Mouse (Mus musculus) embryonic facial prominence, embryonic 13.5 days (tissue): ENCODE results near the gene Ogfod2. TPM values are rescaled to one million over a fixed set of nuclear protein-coding genes. Genes with fewer than 3 reads are reported as not detected.

Experiments
- ATAC-seq: fragments of 200-750 bp; cut with Nextera tagmentation; 2 replicates; pipeline ENCODE4 v1.8.0; 2017; ENCODE audit warnings: low read depth; ENCODE audit not compliant: insufficient number of reproducible peaks, insufficient read depth, low FRiP score, low TSS enrichment
- H3K27ac ChIP-seq: fragments of 300-500 bp; sonication (generic); 2 replicates; pipeline ENCODE4 v1.5.1; 2015; ENCODE audit warnings: moderate library complexity, mild to moderate bottlenecking, inconsistent platforms
- H3K27me3 ChIP-seq: fragments of 300-500 bp; sonication (generic); 2 replicates; pipeline ENCODE4 v1.6.1; 2015; ENCODE audit warnings: mild to moderate bottlenecking, inconsistent platforms
- H3K36me3 ChIP-seq: fragments of 300-500 bp; sonication (generic); 2 replicates; pipeline ENCODE4 v1.6.1; 2015; ENCODE audit warnings: mild to moderate bottlenecking, inconsistent platforms
- H3K4me1 ChIP-seq: fragments of 300-500 bp; sonication (generic); 2 replicates; pipeline ENCODE4 v1.6.1; 2015; ENCODE audit warnings: inconsistent platforms
- H3K4me2 ChIP-seq: fragments of 300-500 bp; sonication (generic); 2 replicates; pipeline ENCODE4 v1.6.1; 2015; ENCODE audit warnings: moderate library complexity, mild to moderate bottlenecking, inconsistent platforms
- H3K4me3 ChIP-seq: fragments of 300-500 bp; sonication (generic); 2 replicates; pipeline ENCODE4 v1.5.1; 2015; ENCODE audit warnings: mild to moderate bottlenecking, inconsistent platforms
- H3K9ac ChIP-seq: fragments of 300-500 bp; sonication (generic); 2 replicates; pipeline ENCODE4 v1.6.1; 2015; ENCODE audit warnings: mild to moderate bottlenecking, inconsistent platforms
- H3K9me3 ChIP-seq: fragments of 300-500 bp; sonication (generic); 2 replicates; pipeline ENCODE4 v1.6.1; 2016; ENCODE audit warnings: inconsistent platforms
- WGBS: fragments of 180-500 bp; shearing (Covaris S2); methylation state at CpG from one replicate; pipeline ENCODE4 v1.1.7; 2015; ENCODE audit warnings: mixed read lengths; 5-methylcytosine and 5-hydroxymethylcytosine counted together
- polyA plus RNA-seq: library from polyadenylated mRNA; unstranded; fragments of >200 nt; fragmentation: Nextera tagmentation; extraction: Ambion mirVana; gene quantifications from 2 replicates; pipeline ENCODE4 v1.2.1, GENCODE M21; 2015

Gene Ogfod2
- polyA plus RNA-seq, 1 experiment from 2014 or later, result 20.7 TPM

DNA sequence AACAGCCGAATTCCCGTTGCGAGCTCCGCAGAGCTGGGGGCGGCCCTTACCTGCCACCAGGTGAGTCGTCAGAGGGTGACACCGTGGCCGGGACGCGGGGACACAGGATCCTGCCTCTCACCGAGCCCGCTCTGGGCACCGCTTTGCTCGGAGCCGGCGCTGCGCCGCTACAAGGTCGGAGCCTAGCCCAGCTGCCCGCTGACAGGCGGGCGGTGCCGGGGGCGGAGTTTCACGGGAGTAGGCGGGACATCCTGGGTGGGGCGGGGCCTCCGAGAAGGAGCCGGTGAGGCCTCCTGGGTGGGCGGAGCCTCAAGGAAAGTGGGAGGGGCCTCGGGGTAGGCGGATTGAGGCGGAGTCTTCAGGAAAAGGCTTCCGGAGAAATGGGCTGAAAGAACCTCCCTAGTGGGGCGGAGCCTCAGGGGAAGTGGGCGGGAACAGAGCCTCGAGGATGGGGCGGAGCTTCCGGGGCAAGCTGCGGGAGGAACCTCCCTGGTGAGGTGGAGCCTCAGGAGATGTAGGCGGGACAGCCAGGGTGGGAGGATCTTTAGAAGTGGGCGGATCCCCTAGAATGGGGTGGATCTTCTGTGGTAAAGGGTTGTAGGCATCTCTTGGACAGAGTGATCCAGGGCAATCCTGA, 16.4 kb upstream of the Ogfod2 start, which contains the start of gene Abcb9:
Abcb9 (minus strand) TSS at position 203 of the 637 bp plus-strand sequence.
- 1% methylated on average over 42 of the region's 42 CpGs for WGBS

DNA sequence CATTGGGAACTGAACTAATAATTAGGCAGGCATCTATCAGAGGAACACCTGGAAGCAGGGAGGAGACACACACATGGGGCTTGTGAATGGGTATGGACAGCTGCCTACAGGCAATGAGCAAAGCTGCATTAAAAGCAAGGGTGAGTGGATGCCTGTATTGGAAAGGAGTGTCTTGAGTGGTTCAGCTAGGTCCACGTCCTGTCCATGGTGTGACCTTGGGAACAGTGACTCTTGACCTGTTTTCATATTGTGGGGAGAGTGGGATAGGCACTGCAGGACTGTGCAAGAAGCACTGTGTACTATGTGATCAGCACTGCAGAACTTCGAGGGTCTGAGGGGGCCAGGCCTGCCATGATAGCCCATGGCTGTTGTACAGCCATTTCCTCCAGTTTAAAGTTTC, 13.2 kb upstream of the Ogfod2 start:
- Histone ChIP-seq H3K36me3 (no peaks in the 10 kb centered on the region), H3K9ac (no peak overlapping the region), H3K4me2 (no peak overlapping the region), H3K4me3 (no peak overlapping the region), H3K27ac (no peak overlapping the region), H3K27me3 (peaks cover 20% of the 10 kb centered on the region), H3K4me1 (peaks cover 11% of the 10 kb centered on the region), H3K9me3 (no peaks in the 10 kb centered on the region)
- no peak for ATAC-seq
- 86% methylated on average over 2 of the region's 2 CpGs for WGBS

More for the DNA sequence above, 16.4 kb upstream of the Ogfod2 start, which contains the start of gene Abcb9:
- H3K36me3 ChIP-seq, result no peaks in the 10 kb centered on the region
- ATAC-seq, result peak; percentile 39; the same call in 1 of the 2 replicates
- H3K4me3 ChIP-seq, result peak within 1 kb of the TSS; percentile 54
- H3K9me3 ChIP-seq, result no peaks in the 10 kb centered on the region
- peak within 1 kb of the TSS; percentile 70 for H3K9ac ChIP-seq
- H3K27me3 ChIP-seq, result peaks cover 20% of the 10 kb centered on the region
- peak within 1 kb of the TSS; percentile 88 for H3K4me2 ChIP-seq
- H3K4me1 ChIP-seq, result peaks cover 16% of the 10 kb centered on the region
- no peak within 1 kb of the TSS for H3K27ac ChIP-seq

DNA sequence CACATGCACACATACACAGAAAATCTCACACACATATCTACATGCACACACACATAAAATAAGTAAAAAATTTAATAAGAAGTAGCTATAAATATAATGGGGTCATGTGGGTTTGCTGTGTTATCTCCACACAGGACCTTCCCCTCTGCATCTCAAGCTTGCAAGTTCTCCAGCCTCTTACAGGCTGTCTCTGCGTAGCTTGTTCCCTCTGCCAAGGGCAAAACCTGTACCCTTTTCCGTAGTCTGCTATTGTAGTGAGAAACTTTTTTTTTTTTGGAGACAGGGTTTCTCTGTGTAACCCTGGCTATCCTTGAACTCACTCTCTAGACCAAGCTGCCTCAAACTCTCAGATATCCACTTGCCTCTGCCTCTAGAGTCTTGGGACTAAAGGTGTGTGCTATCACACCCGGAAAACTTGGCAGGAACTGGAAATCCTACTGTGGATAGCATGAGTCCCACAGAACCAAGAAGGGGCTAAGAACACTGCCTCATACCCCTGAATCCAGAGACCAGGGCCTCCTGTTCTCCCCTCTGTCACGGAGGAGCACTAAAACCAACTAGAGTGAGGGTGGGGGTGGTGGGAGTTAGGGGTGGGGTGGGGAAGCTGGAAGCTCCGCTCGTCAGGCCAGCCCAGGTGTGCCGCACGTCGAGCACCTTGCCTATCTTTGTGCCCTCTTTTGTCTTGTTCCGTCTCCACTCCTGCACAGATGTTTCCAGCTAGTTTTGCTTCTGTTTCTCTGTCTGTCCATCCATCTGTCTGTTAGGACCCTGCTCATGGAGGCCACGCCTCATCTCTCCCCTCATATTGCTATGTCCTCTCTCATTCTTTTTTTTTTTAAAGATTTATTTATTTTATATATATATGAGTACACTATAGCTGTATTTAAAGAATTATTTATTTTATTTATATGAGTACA, 11.7 kb upstream of the Ogfod2 start:
- peaks cover 5% of the 10 kb centered on the region for H3K4me1 ChIP-seq
- no peak overlapping the region for H3K9ac ChIP-seq
- peaks cover 7% of the 10 kb centered on the region for H3K27me3 ChIP-seq
- H3K9me3 ChIP-seq, result no peaks in the 10 kb centered on the region
- no peaks in the 10 kb centered on the region for H3K36me3 ChIP-seq
- WGBS, result 89% methylated on average over 11 of the region's 11 CpGs
- no peak overlapping the region for H3K4me3 ChIP-seq
- ATAC-seq, result no peak
- no peak overlapping the region for H3K27ac ChIP-seq
- no peak overlapping the region for H3K4me2 ChIP-seq

DNA sequence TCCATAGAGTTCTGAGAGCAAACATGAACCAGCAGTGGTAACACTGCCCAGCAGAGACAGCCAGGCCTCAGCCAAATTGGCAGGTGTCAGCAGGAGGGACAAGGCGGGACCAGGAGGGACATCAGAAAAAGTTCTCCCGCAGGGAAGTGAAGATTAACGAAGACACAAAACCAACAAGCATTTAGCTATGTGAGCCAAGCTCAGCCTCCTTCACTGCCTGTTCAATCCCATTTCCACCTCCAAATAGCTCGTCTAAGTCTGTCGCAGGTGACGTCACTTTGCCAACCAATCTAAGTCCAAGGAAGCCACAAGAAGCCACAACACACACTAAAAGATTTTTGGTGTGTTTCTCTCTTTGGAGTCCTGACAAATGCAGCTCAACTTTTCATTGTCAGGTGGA, 9.8 kb upstream of the Ogfod2 start:
- Histone ChIP-seq H3K36me3 (no peaks in the 10 kb centered on the region), H3K27ac (no peak overlapping the region), H3K27me3 (no peaks in the 10 kb centered on the region), H3K4me2 (no peak overlapping the region), H3K9me3 (no peaks in the 10 kb centered on the region), H3K4me3 (no peak overlapping the region), H3K9ac (no peak overlapping the region), H3K4me1 (no peaks in the 10 kb centered on the region)
- ATAC-seq, result no peak
- 89% methylated on average over 6 of the region's 6 CpGs for WGBS

DNA sequence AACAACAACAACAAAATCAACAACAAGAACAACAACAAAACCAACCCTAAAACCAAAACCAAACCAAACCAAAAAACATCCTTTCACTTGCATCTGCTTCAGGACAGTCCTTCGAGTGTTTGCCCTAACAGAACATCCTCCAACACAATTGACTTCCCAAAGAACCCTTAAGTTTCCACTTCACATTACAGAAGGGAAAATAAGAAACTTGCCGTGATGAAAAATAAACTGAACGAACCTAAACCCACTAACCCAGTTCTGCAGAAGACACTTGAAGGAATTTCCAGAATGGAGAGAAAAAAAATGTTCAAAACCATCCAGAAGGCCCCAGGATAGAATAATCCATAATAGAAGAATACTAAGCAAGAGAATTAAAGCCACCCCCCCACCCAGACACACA, 9.1 kb upstream of the Ogfod2 start:
- Histone ChIP-seq H3K4me2 (no peak overlapping the region), H3K27me3 (no peaks in the 10 kb centered on the region), H3K9ac (no peak overlapping the region), H3K4me1 (no peaks in the 10 kb centered on the region), H3K4me3 (no peak overlapping the region), H3K36me3 (no peaks in the 10 kb centered on the region), H3K9me3 (no peaks in the 10 kb centered on the region), H3K27ac (no peak overlapping the region)
- WGBS, result 81% methylated on average over 3 of the region's 3 CpGs
- ATAC-seq, result no peak

DNA sequence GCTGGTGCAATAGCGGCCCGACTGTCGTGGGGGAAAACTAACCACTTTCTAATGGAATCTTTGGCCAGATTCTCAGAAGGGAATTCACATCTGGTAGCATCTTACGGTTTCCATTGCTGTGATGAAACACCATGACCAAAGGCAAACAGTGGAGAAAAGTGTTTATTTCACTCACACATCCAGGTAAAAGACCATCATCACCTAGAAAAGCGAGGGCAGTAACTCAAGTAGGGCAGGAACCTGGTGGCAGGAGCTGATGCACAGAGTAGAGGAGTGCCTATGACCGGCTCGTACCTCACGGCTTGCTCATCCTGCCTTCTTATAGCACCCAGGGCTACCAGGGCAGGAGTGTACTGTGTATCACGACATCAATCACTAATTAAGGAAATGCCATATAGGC, 8.5 kb upstream of the Ogfod2 start:
- WGBS, result 93% methylated on average over 9 of the region's 9 CpGs
- no peak overlapping the region for H3K27ac ChIP-seq

DNA sequence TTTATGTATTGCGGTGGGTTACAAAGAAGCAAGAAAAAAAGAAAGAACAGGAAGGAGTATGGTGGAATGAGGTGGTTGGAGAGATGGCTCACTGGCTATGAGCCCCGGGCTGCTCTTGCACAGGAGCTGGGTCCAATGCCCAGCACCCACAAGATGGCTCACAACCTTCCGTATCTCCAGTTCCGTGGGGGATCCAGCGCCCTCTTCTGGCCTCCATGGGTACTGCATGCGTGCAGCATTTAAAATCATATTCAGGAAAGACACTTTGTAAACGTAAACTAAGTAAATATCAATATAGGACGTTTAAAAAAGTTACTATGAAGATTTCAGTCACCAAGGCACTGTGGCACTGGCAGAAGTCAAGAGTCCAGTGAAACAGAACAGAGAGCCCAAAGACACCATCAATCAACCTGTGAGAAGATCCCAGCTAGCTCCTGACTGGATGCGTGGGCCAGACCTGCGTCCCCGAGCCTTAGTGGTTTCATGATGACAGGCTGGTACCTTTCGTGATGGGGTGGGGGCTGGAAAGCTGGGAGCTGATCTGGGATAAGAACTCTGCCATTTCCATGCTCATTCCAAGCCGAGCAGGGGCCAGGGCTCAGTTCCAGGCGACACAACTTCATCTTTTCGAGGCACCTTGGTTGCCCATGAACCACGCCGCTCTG, 888 bp upstream of the Ogfod2 start:
- ATAC-seq, result no peak

More for the DNA sequence above, 8.5 kb upstream of the Ogfod2 start:
- Histone ChIP-seq H3K4me3 (no peak overlapping the region), H3K4me1 (no peaks in the 10 kb centered on the region), H3K36me3 (no peaks in the 10 kb centered on the region), H3K9me3 (no peaks in the 10 kb centered on the region), H3K4me2 (no peak overlapping the region), H3K27me3 (no peaks in the 10 kb centered on the region), H3K9ac (no peak overlapping the region)
- no peak for ATAC-seq

DNA sequence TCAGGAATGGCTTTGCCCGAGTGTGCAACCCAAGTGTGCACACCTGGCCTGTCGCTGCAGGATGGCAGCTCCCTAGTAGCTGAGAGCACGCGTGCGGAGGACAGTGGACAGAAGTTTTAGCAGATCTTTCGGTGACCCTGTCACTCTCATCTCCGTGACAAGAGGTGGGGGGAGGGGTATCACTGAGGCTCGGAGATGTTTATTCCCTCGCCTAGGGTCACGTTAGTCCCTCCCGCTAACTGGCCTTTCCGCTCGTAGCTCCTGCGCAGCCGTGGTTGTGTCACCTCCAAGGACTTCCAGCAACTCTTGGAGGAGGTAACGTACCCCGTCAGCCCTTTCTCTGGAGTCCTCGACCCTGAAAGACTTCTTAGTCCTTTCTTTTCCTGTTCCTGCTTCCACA, 434 bp downstream of the Ogfod2 start:
- Histone ChIP-seq H3K4me2 (peak overlapping the region; percentile 92), H3K36me3 (peaks cover 3% of the 10 kb centered on the region), H3K27ac (peak overlapping the region; percentile 91; the same call in 1 of the 2 replicates), H3K4me1 (peaks cover 24% of the 10 kb centered on the region), H3K9me3 (no peaks in the 10 kb centered on the region), H3K27me3 (no peaks in the 10 kb centered on the region), H3K4me3 (peak overlapping the region; percentile 91), H3K9ac (peak overlapping the region; percentile 81)
- ATAC-seq, result no peak
- WGBS, result under 1% methylated on average over 18 of the region's 18 CpGs

More for the DNA sequence above, 888 bp upstream of the Ogfod2 start:
- Histone ChIP-seq H3K27ac (peak overlapping the region; percentile 91), H3K4me2 (peak overlapping the region; percentile 92), H3K27me3 (no peaks in the 10 kb centered on the region), H3K4me3 (peak overlapping the region; percentile 91), H3K9me3 (no peaks in the 10 kb centered on the region), H3K9ac (peak overlapping the region; percentile 81), H3K4me1 (peaks cover 12% of the 10 kb centered on the region), H3K36me3 (no peaks in the 10 kb centered on the region)
- WGBS, result 21% methylated on average over 17 of the region's 17 CpGs

DNA sequence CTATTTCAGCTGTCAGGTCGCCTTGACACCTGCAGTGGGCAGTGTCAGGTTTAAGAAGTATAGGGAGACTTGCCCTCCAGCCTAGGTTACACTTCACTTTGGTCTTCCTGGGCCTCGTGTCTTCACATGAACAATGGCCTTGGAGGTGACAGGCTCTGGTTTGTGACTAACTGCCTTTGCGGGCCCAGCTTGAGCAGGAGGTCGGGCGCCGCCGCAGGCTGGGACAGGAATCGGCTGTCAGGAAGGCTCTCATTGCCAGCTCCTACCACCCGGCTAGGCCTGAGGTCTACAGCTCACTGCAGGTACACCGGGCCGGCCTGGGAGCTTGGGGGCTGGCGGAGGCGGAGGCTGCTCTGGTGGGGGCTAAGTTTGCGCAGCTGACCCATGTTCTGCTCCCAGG, 933 bp downstream of the Ogfod2 start:
- Histone ChIP-seq H3K27me3 (no peaks in the 10 kb centered on the region), H3K27ac (no peak overlapping the region), H3K4me1 (peaks cover 29% of the 10 kb centered on the region), H3K4me3 (peak overlapping the region; percentile 91), H3K4me2 (peak overlapping the region; percentile 92), H3K36me3 (peaks cover 8% of the 10 kb centered on the region), H3K9ac (peak overlapping the region; percentile 81), H3K9me3 (no peaks in the 10 kb centered on the region)
- no peak for ATAC-seq
- WGBS, result 15% methylated on average over 14 of the region's 14 CpGs

DNA sequence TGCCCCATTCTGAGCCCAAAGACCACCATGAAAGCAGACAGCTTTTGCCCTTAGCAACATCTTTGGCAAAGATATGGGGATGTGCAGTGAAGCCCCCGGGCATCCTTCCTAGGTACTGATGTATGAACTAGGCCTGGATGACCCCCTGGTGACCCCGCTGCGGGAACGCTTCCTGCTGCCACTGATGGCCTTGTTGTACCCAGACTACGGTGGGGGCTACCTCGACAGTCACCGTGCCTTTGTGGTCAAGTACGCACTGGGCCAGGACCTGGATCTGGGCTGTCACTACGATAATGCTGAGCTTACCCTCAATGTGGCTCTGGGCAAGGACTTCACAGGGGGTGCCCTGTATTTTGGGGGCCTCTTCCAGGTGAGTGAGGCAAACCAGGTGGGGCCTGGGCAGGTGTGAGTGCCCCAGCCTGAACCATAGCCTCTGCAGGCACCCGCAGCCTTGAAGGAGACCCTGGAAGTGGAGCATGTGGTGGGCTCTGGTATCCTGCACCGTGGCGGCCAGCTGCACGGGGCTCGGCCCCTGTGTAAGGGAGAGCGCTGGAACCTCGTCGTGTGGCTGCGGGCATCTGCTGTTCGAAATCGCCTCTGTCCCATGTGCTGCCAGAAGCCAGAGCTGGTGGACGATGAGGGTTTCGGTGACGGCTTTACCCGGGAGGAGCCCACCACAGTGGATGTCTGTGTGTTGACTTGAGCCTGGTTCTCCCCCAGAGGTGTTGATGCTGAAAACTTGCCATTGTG, 2.4 kb downstream of the Ogfod2 start:
- 91% methylated on average over 24 of the region's 24 CpGs for WGBS

DNA sequence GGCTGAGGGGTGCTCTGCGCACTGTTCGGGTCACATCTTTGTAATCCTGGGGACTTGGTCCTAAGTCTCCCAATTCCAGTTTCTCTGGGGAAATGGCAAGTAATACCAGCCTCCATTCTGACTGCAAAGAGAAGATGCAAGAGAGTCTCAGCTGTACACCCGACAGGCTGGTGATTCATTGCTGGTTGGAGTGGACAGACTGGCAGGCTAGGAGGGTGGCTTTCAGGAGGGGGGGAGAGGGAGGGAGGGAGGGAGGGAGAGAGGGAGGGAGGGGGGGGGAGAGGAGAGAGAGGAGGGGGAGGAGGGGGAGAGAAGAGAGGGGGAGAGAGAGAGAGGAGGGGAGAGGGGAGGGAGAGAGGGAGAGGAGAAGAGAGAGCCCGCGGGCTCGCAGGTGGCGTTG, 3.4 kb downstream of the Ogfod2 start:
- Histone ChIP-seq H3K4me3 (peak overlapping the region; percentile 96), H3K4me2 (peak overlapping the region; percentile 94), H3K36me3 (peaks cover 32% of the 10 kb centered on the region), H3K4me1 (peaks cover 43% of the 10 kb centered on the region), H3K9ac (peak overlapping the region; percentile 94), H3K27me3 (no peaks in the 10 kb centered on the region), H3K27ac (peak overlapping the region; percentile 86), H3K9me3 (no peaks in the 10 kb centered on the region)
- ATAC-seq, result no peak
- 27% methylated on average over 7 of the region's 7 CpGs for WGBS

More for the DNA sequence above, 2.4 kb downstream of the Ogfod2 start:
- H3K4me3 ChIP-seq, result no peak overlapping the region
- no peak for ATAC-seq
- no peaks in the 10 kb centered on the region for H3K27me3 ChIP-seq
- no peaks in the 10 kb centered on the region for H3K9me3 ChIP-seq
- H3K4me1 ChIP-seq, result peaks cover 37% of the 10 kb centered on the region
- H3K9ac ChIP-seq, result no peak overlapping the region
- peaks cover 21% of the 10 kb centered on the region for H3K36me3 ChIP-seq
- H3K4me2 ChIP-seq, result no peak overlapping the region
- H3K27ac ChIP-seq, result no peak overlapping the region
